Mouse (Mus musculus): ENCODE measurements around the gene Rufy1.
A peak's percentile ranks its signal among the peaks of the same experiment; 100 is the strongest.
"Not testable (repeated sequence)": the region's sequence is repeated elsewhere in the genome, so short reads cannot be mapped to it uniquely, and the experiment has no call there.

The Rufy1 gene

GRCm38 (mm10) chr11:50377892-50378684 is 52.8 kb downstream of the Rufy1 start:
- DNase-seq, result peak; percentile 89

GRCm38 (mm10) chr11:50376911-50377891 is 53.7 kb downstream of the Rufy1 start, which contains the start of gene Hnrnph1:
Hnrnph1 (plus strand) TSS chr11:50376990.
- peak; percentile 99 for DNase-seq

- DNase-seq, result no peak
Measured at GRCm38 (mm10) chr11:50376156-50376790, 54.7 kb downstream of the Rufy1 start.

GRCm38 (mm10) chr11:50375421-50375820 is 55.5 kb downstream of the Rufy1 start:
- DNase-seq, result no peak

- DNase-seq, result no peak
Measured at GRCm38 (mm10) chr11:50374286-50375015, 56.5 kb downstream of the Rufy1 start.

- no peak for DNase-seq
Measured at GRCm38 (mm10) chr11:50373621-50374020, 57.3 kb downstream of the Rufy1 start.

- DNase-seq, result no peak
Measured at GRCm38 (mm10) chr11:50373086-50373485, 57.8 kb downstream of the Rufy1 start.

- DNase-seq, result no peak
Measured at GRCm38 (mm10) chr11:50371911-50372310, 59.0 kb downstream of the Rufy1 start.

GRCm38 (mm10) chr11:50371399-50371841 is 59.5 kb downstream of the Rufy1 start:
- peak; percentile 69 for DNase-seq

GRCm38 (mm10) chr11:50370969-50371368 is 60.0 kb downstream of the Rufy1 start:
- no peak for DNase-seq

GRCm38 (mm10) chr11:50369360-50369911 is 61.5 kb downstream of the Rufy1 start:
- no peak for DNase-seq

GRCm38 (mm10) chr11:50367531-50367930 is 63.4 kb downstream of the Rufy1 start:
- no peak for DNase-seq

GRCm38 (mm10) chr11:50365322-50365721 is 65.6 kb downstream of the Rufy1 start:
- DNase-seq, result no peak

- DNase-seq, result peak; percentile 78
Measured at GRCm38 (mm10) chr11:50364548-50364947, 66.4 kb downstream of the Rufy1 start.

- not testable (repeated sequence) for DNase-seq
Measured at GRCm38 (mm10) chr11:50361282-50361681, 69.6 kb downstream of the Rufy1 start.

- DNase-seq, result peak; percentile 71
Measured at GRCm38 (mm10) chr11:50358950-50359861, 71.7 kb downstream of the Rufy1 start.

- DNase-seq, result peak; percentile 37
Measured at GRCm38 (mm10) chr11:50355395-50355794, 75.5 kb downstream of the Rufy1 start.

- peak; percentile 85 for DNase-seq
Measured at GRCm38 (mm10) chr11:50354851-50355250, 76.1 kb downstream of the Rufy1 start.

GRCm38 (mm10) chr11:50354162-50354561 is 76.8 kb downstream of the Rufy1 start, which contains the start of gene Cby3:
Cby3 (plus strand) TSS chr11:50354462.
- DNase-seq, result no peak

- DNase-seq, result no peak
Measured at GRCm38 (mm10) chr11:50352177-50352576, 78.7 kb downstream of the Rufy1 start.

All from kidney, adult 18-20 months (tissue).